Mouse (Mus musculus) cortical plate, adult 2 months (tissue): ENCODE data around the gene Fhit.

Experiments used
- CTCF ChIP-seq: fragments of 200-500 bp; IDR thresholded peaks from 2 replicates; pipeline ENCODE4 v1.5.1; 2011; ENCODE audit warnings: mild to moderate bottlenecking, control low read depth, low read length; ENCODE audit not compliant: insufficient read depth; ENCODE audit errors: extremely low read depth
- POLR2A ChIP-seq: fragments of 200-500 bp; IDR thresholded peaks from 2 replicates; pipeline ENCODE4 v1.6.1; 2011; ENCODE audit warnings: mild to moderate bottlenecking, low read length, control low read depth; ENCODE audit not compliant: insufficient read depth; ENCODE audit errors: extremely low read depth

- no peak for TF ChIP-seq CTCF
- no peak for TF ChIP-seq POLR2A
Measured at GRCm38 (mm10) chr14:10006278-10006677, 1155.6 kb downstream of the Fhit start.
